Mouse (Mus musculus) heart, postnatal 4 days (tissue): ENCODE results near the gene Tcf3. TPM values are rescaled to one million over a fixed set of nuclear protein-coding genes. Genes with fewer than 3 reads are reported as not detected.

Experiments
- DNase-seq: peaks from one replicate; pipeline ENCODE4 v3.0.0; 2021
- total RNA-seq, 2 experiments: library from RNA; stranded (reverse); gene quantifications; 2 replicates each; pipeline ENCODE4 v1.2.3; 2021

Gene Tcf3
- total RNA-seq = 10 to 100 TPM; 58.6 to 60.1 TPM

- DNase-seq = peak; percentile 96
These were observed at the start of gene Tcf3 for GRCm38 (mm10) chr10:80433513-80434232. TSS of gene Tcf3 (minus strand) at chr10:80433647.

- no peak for DNase-seq
These were observed 47.6 kb upstream of the Tcf3 start for GRCm38 (mm10) chr10:80481002-80481401.

GRCm38 (mm10) chr10:80478531-80478930 is 45.1 kb upstream of the Tcf3 start:
- no peak for DNase-seq

- DNase-seq = peak; percentile 92
These were observed 42.0 kb upstream of the Tcf3 start for GRCm38 (mm10) chr10:80475290-80475959.

GRCm38 (mm10) chr10:80465066-80465465 is 31.6 kb upstream of the Tcf3 start:
- DNase-seq = no peak

- DNase-seq = peak; percentile 32
These were observed 31.1 kb upstream of the Tcf3 start for GRCm38 (mm10) chr10:80464381-80465035.

GRCm38 (mm10) chr10:80461346-80461745 is 27.9 kb upstream of the Tcf3 start:
- no peak for DNase-seq

- no peak for DNase-seq
These were observed 26.9 kb upstream of the Tcf3 start for GRCm38 (mm10) chr10:80460324-80460723.

GRCm38 (mm10) chr10:80459671-80460070 is 26.2 kb upstream of the Tcf3 start:
- DNase-seq = no peak

- DNase-seq = no peak
These were observed 25.8 kb upstream of the Tcf3 start for GRCm38 (mm10) chr10:80459236-80459635.

GRCm38 (mm10) chr10:80455697-80456096 is 22.2 kb upstream of the Tcf3 start:
- no peak for DNase-seq

- DNase-seq = no peak
These were observed 21.3 kb upstream of the Tcf3 start for GRCm38 (mm10) chr10:80454781-80455180.

GRCm38 (mm10) chr10:80453601-80454000 is 20.2 kb upstream of the Tcf3 start:
- no peak for DNase-seq

- no peak for DNase-seq
These were observed 17.2 kb upstream of the Tcf3 start for GRCm38 (mm10) chr10:80450599-80450998.

GRCm38 (mm10) chr10:80445898-80446601 is 12.6 kb upstream of the Tcf3 start:
- DNase-seq = peak; percentile 83

- DNase-seq = no peak
These were observed 11.6 kb upstream of the Tcf3 start for GRCm38 (mm10) chr10:80445052-80445451.

GRCm38 (mm10) chr10:80444339-80445045 is 11.0 kb upstream of the Tcf3 start:
- peak; percentile 49 for DNase-seq

GRCm38 (mm10) chr10:80443575-80444278 is 10.3 kb upstream of the Tcf3 start:
- no peak for DNase-seq

GRCm38 (mm10) chr10:80442989-80443388 is 9.5 kb upstream of the Tcf3 start:
- no peak for DNase-seq

- no peak for DNase-seq
These were observed 8.2 kb upstream of the Tcf3 start for GRCm38 (mm10) chr10:80441598-80441997.

- DNase-seq = no peak
These were observed 6.6 kb upstream of the Tcf3 start for GRCm38 (mm10) chr10:80440031-80440430.

GRCm38 (mm10) chr10:80437973-80438372 is 4.5 kb upstream of the Tcf3 start:
- DNase-seq = no peak
